Comparison of ENCODE assay signal across 8 mouse cellular contexts in the genomic region with DNA sequence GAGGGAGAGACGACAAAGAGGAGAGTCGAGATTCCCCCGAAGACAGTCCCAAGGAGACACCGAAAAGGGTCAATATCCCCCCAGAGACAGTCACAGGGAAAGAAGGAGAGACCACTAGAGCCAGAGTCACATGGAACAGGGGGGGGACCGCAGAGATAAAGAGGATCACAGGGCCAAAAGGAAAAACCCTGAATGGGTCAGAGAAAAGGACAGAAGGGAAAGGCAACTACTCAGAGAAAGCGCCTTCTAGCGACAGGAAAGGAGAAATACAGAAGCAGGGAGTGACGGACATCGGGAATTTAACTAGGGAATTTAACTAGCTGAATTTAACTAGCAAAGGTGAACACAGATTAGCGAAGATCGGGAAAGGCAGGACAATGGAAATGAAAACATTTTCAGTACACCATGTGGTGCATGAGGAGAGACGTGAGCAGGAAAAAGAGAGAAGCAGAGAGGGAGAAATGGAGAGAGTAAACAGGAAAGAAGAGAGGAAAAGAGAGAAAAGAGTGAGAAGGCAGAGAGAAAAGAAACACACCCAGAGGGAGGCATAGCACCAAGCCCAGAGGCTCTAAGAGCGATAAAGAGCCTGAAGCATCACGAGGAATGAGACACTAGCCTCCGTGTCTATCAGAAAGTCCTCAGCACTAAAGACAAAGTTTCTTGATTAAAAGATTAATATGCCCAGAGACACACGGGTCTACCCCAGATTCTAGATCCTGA. TPM values are rescaled to one million over a fixed set of nuclear protein-coding genes. Genes with fewer than 3 reads are reported as not detected.
DNase-seq lines count a peak whose midpoint lies in the region; ATAC-seq and TF ChIP-seq lines count a peak whose summit lies in the region.

No protein-coding gene starts in this region.

- no peak overlapping the region for H3K27ac ChIP-seq in kidney, postnatal 0 days
- peak overlapping the region; percentile 61 for H3K27ac ChIP-seq in heart, embryonic 16.5 days (ENCODE audit: low read length)
- H3K27ac ChIP-seq in lung, embryonic 15.5 days, result no peak overlapping the region

- TF ChIP-seq CTCF in kidney, postnatal 0 days (IDR thresholded peaks at IDR 0.05; ENCODE audit: low read depth), result peak; percentile 63; the same call in 1 of the 2 replicates

- H3K4me3 ChIP-seq in kidney, postnatal 0 days (replicated peaks; ENCODE audit: low read depth, low read length), result peak overlapping the region; percentile 28
- H3K4me3 ChIP-seq in heart, embryonic 16.5 days (ENCODE audit: low read length), result peak overlapping the region; percentile 46
- H3K4me3 ChIP-seq in lung, embryonic 15.5 days, result peak overlapping the region; percentile 31

- peaks cover 23% of the 10 kb centered on the region for H3K4me1 ChIP-seq in kidney, postnatal 0 days (replicated peaks; ENCODE audit: insufficient read depth, low read length)
- peaks cover 43% of the 10 kb centered on the region for H3K4me1 ChIP-seq in heart, embryonic 16.5 days (ENCODE audit: control insufficient read depth, insufficient read depth, low read length)
- peaks cover 37% of the 10 kb centered on the region for H3K4me1 ChIP-seq in lung, embryonic 15.5 days

- peak overlapping the region; percentile 61 for H3K4me2 ChIP-seq in kidney, postnatal 0 days (ENCODE audit: low read length)
- H3K4me2 ChIP-seq in heart, embryonic 16.5 days (ENCODE audit: low read depth, low read length), result peak overlapping the region; percentile 75
- peak overlapping the region; percentile 66 for H3K4me2 ChIP-seq in lung, embryonic 15.5 days

- peaks cover 16% of the 10 kb centered on the region for H3K27me3 ChIP-seq in kidney, postnatal 0 days (ENCODE audit: insufficient read depth, low read length)
- H3K27me3 ChIP-seq in heart, embryonic 16.5 days (ENCODE audit: control insufficient read depth, insufficient read depth, low read length), result peaks cover 14% of the 10 kb centered on the region
- H3K27me3 ChIP-seq in lung, embryonic 15.5 days, result peaks cover 37% of the 10 kb centered on the region
- no peaks in the 10 kb centered on the region for H3K27me3 ChIP-seq in splenic B cell, adult 2 months (ENCODE audit: control insufficient read depth, insufficient read depth, low read length, poor library complexity, severe bottlenecking)

- WGBS in kidney, postnatal 0 days, result 3% methylated on average over 16 of the region's 16 CpGs
- WGBS in heart, embryonic 16.5 days, result 4% methylated on average over 16 of the region's 16 CpGs
- 6% methylated on average over 16 of the region's 16 CpGs for WGBS in lung, embryonic 15.5 days

- ATAC-seq in kidney, postnatal 0 days (replicated peaks; ENCODE audit: low FRiP score, low read depth), result peak; percentile 15; the same call in 1 of the 2 replicates
- 0 out of 2 replicates have a peak, but pooled peaks have one; percentile 12 for ATAC-seq in common myeloid progenitor, adult 5-6 weeks (replicated peaks; ENCODE audit: low read depth, poor library complexity, severe bottlenecking)
- peak; percentile 20; the same call in 1 of the 2 replicates for ATAC-seq in heart, embryonic 16.5 days (replicated peaks; ENCODE audit: extremely low read depth, insufficient read depth, low FRiP score)
- ATAC-seq in lung, embryonic 15.5 days (ENCODE audit: borderline replicate concordance, extremely low read depth, low FRiP score, low TSS enrichment), result peak; percentile 21; the same call in 1 of the 2 replicates
- ATAC-seq in granulocyte monocyte progenitor cell, adult 5-6 weeks (replicated peaks; ENCODE audit: poor library complexity, severe bottlenecking), result no peak

- 0 out of 2 replicates have a peak overlapping the region, but pooled peaks have one; percentile 28 for H3K9ac ChIP-seq in kidney, postnatal 0 days (ENCODE audit: low read depth, low read length)
- H3K9ac ChIP-seq in heart, embryonic 16.5 days (ENCODE audit: low read length), result peak overlapping the region; percentile 66
- 0 out of 2 replicates have a peak overlapping the region, but pooled peaks have one; percentile 19 for H3K9ac ChIP-seq in lung, embryonic 15.5 days

- peaks cover 5% of the 10 kb centered on the region for H3K36me3 ChIP-seq in kidney, postnatal 0 days (ENCODE audit: insufficient read depth, low read length)
- H3K36me3 ChIP-seq in heart, embryonic 16.5 days (ENCODE audit: control insufficient read depth, insufficient read depth), result peaks cover 17% of the 10 kb centered on the region
- peaks cover 22% of the 10 kb centered on the region for H3K36me3 ChIP-seq in lung, embryonic 15.5 days
- peaks cover 2% of the 10 kb centered on the region; the same call in 1 of the 2 replicates for H3K36me3 ChIP-seq in splenic B cell, adult 2 months (ENCODE audit: control insufficient read depth, insufficient read depth, low read length, poor library complexity, severe bottlenecking)

- peak; percentile 81 for DNase-seq in kidney, postnatal 0 days (ENCODE audit: low spot score)
- no peak for DNase-seq in kidney, adult 8-10 months
- peak; percentile 49 for DNase-seq in splenic B cell, adult 2 months (ENCODE audit: low read depth, low spot score)
- DNase-seq in spleen, postnatal 14 days (ENCODE audit: low spot score in 2 of 2), result no peak

- no peaks in the 10 kb centered on the region for H3K9me3 ChIP-seq in kidney, postnatal 0 days (replicated peaks; ENCODE audit: low read length)
- no peaks in the 10 kb centered on the region for H3K9me3 ChIP-seq in heart, embryonic 16.5 days (replicated peaks; ENCODE audit: control insufficient read depth, low read length)
- H3K9me3 ChIP-seq in lung, embryonic 15.5 days, result no peaks in the 10 kb centered on the region

RNA-seq across cellular contexts. Expression of gene Prkcg, which starts 13.7 kb away (rescaled TPM):
- 0.05 TPM in 2 replicates for polyA plus RNA-seq in kidney, postnatal 0 days (2015; fragmentation: Nextera tagmentation; extraction: Ambion mirVana)
- total RNA-seq in common myeloid progenitor, adult 5-6 weeks (2017), result not detected in 2 replicates
- polyA plus RNA-seq in heart, embryonic 16.5 days (2015; fragmentation: Nextera tagmentation; extraction: Ambion mirVana), result 0.32 and 0.33 TPM in 2 replicates
- polyA plus RNA-seq in lung, embryonic 15.5 days (2015; fragmentation: Nextera tagmentation; extraction: Ambion mirVana), result 0.16 and 0.32 TPM in 2 replicates
- not detected in 2 replicates for total RNA-seq in granulocyte monocyte progenitor cell, adult 5-6 weeks (2014; fragmentation: Nextera tagmentation)
- not detected in 2 replicates for total RNA-seq in granulocyte monocyte progenitor cell, adult 5-6 weeks (2017)

RNA-seq across cellular contexts. Expression of gene Myadm, which starts 13.8 kb away (rescaled TPM):
- polyA plus RNA-seq in kidney, postnatal 0 days (2015; fragmentation: Nextera tagmentation; extraction: Ambion mirVana), result 73.0 and 79.8 TPM in 2 replicates
- total RNA-seq in common myeloid progenitor, adult 5-6 weeks (2017), result 3.9 and 4.1 TPM in 2 replicates
- polyA plus RNA-seq in heart, embryonic 16.5 days (2015; fragmentation: Nextera tagmentation; extraction: Ambion mirVana), result 220 and 238 TPM in 2 replicates
- 112 and 118 TPM in 2 replicates for polyA plus RNA-seq in lung, embryonic 15.5 days (2015; fragmentation: Nextera tagmentation; extraction: Ambion mirVana)
- total RNA-seq in granulocyte monocyte progenitor cell, adult 5-6 weeks (2014; fragmentation: Nextera tagmentation), result 14.0 TPM in 2 replicates
- total RNA-seq in granulocyte monocyte progenitor cell, adult 5-6 weeks (2017), result 3.2 and 3.7 TPM in 2 replicates

RNA-seq across cellular contexts. Expression of gene Cacng7, which starts 30.0 kb away (rescaled TPM):
- 0.64 and 0.83 TPM in 2 replicates for polyA plus RNA-seq in kidney, postnatal 0 days (2015; fragmentation: Nextera tagmentation; extraction: Ambion mirVana)
- not detected in 2 replicates for total RNA-seq in common myeloid progenitor, adult 5-6 weeks (2017)
- polyA plus RNA-seq in heart, embryonic 16.5 days (2015; fragmentation: Nextera tagmentation; extraction: Ambion mirVana), result 0.16 TPM in 1 of 2 replicates, not detected in the other
- 0.48 and 0.49 TPM in 2 replicates for polyA plus RNA-seq in lung, embryonic 15.5 days (2015; fragmentation: Nextera tagmentation; extraction: Ambion mirVana)
- not detected in 2 replicates for total RNA-seq in granulocyte monocyte progenitor cell, adult 5-6 weeks (2014; fragmentation: Nextera tagmentation)
- not detected in 2 replicates for total RNA-seq in granulocyte monocyte progenitor cell, adult 5-6 weeks (2017)

RNA-seq across cellular contexts. Expression of gene Nlrp12, which starts 53.2 kb away (rescaled TPM):
- polyA plus RNA-seq in kidney, postnatal 0 days (2015; fragmentation: Nextera tagmentation; extraction: Ambion mirVana), result 0.05 TPM in 1 of 2 replicates, not detected in the other
- 0.23 TPM in 1 of 2 replicates, not detected in the other for total RNA-seq in common myeloid progenitor, adult 5-6 weeks (2017)
- not detected in 2 replicates for polyA plus RNA-seq in heart, embryonic 16.5 days (2015; fragmentation: Nextera tagmentation; extraction: Ambion mirVana)
- 0.04 TPM in 1 of 2 replicates, not detected in the other for polyA plus RNA-seq in lung, embryonic 15.5 days (2015; fragmentation: Nextera tagmentation; extraction: Ambion mirVana)
- 3.4 TPM in 1 of 2 replicates, not detected in the other for total RNA-seq in granulocyte monocyte progenitor cell, adult 5-6 weeks (2014; fragmentation: Nextera tagmentation)
- total RNA-seq in granulocyte monocyte progenitor cell, adult 5-6 weeks (2017), result 2.1 and 3.2 TPM in 2 replicates

Comparison
In these comparisons a context has a peak if more than half of its experiments do, and no peak if none do; other contexts are left out.
1. DNase-seq: peak in kidney, postnatal 0 days (single experiment) and splenic B cell, adult 2 months (single experiment); none in kidney, adult 8-10 months (0 of 2) and spleen, postnatal 14 days (0 of 2).
2. Peak in every context shown above with its lines, with median percentiles within 50 percentile points of each other: H3K4me2 ChIP-seq, H3K4me3 ChIP-seq and H3K9ac ChIP-seq.